Mouse (Mus musculus) spleen, adult 12 weeks (tissue): Measurements from ENCODE around the gene Cwc25.
A peak's percentile ranks its signal among the peaks of the same experiment; 100 is the strongest.
"Not testable (repeated sequence)": the region's sequence is repeated elsewhere in the genome, so short reads cannot be mapped to it uniquely, and the experiment has no call there.

ENCODE experiments used
- DNase-seq: peaks from one replicate; pipeline ENCODE4 v3.0.0; 2022; ENCODE audit warnings: low spot score

Gene Cwc25

GRCm38 (mm10) chr11:97728730-97729129 is 37.6 kb downstream of the Cwc25 start:
- no peak for DNase-seq

GRCm38 (mm10) chr11:97728311-97728710 is 38.0 kb downstream of the Cwc25 start:
- DNase-seq, result no peak

- no peak for DNase-seq
Observed at GRCm38 (mm10) chr11:97723709-97724108, 42.6 kb downstream of the Cwc25 start.

GRCm38 (mm10) chr11:97721338-97721737 is 45.0 kb downstream of the Cwc25 start:
- DNase-seq, result no peak

GRCm38 (mm10) chr11:97719041-97719440 is 47.3 kb downstream of the Cwc25 start:
- DNase-seq, result no peak

GRCm38 (mm10) chr11:97718281-97718860 is 48.0 kb downstream of the Cwc25 start:
- no peak for DNase-seq

GRCm38 (mm10) chr11:97717369-97718280 is 48.7 kb downstream of the Cwc25 start:
- DNase-seq, result no peak

- DNase-seq, result no peak
Observed at GRCm38 (mm10) chr11:97716021-97716420, 50.3 kb downstream of the Cwc25 start.

GRCm38 (mm10) chr11:97714784-97715760 is 51.3 kb downstream of the Cwc25 start:
- DNase-seq, result no peak

- DNase-seq, result no peak
Observed at GRCm38 (mm10) chr11:97714356-97714755, 52.0 kb downstream of the Cwc25 start.

GRCm38 (mm10) chr11:97713896-97714295 is 52.5 kb downstream of the Cwc25 start:
- no peak for DNase-seq

- DNase-seq, result no peak
Observed at GRCm38 (mm10) chr11:97712286-97712685, 54.1 kb downstream of the Cwc25 start.

GRCm38 (mm10) chr11:97711200-97711900 is 55.0 kb downstream of the Cwc25 start:
- DNase-seq, result no peak

- DNase-seq, result not testable (repeated sequence)
Observed at GRCm38 (mm10) chr11:97710067-97710466, 56.3 kb downstream of the Cwc25 start.

GRCm38 (mm10) chr11:97703039-97703826 is 63.1 kb downstream of the Cwc25 start, which contains the start of gene Psmb3:
Gene Psmb3 (plus strand): TSS chr11:97703399.
- DNase-seq, result peak; percentile 93

GRCm38 (mm10) chr11:97702393-97702745 is 64.0 kb downstream of the Cwc25 start:
- DNase-seq, result peak; percentile 72

GRCm38 (mm10) chr11:97701581-97702392 is 64.6 kb downstream of the Cwc25 start:
- DNase-seq, result no peak

GRCm38 (mm10) chr11:97700746-97701580 is 65.4 kb downstream of the Cwc25 start:
- no peak for DNase-seq
